Mouse (Mus musculus) c-Kit-negative CD71-positive TER-119-positive erythroid progenitor cells, embryonic 14.5 days (primary cell): Measurements from ENCODE around the gene 0610012G03Rik.
"Not testable (repeated sequence)": the region's sequence is repeated elsewhere in the genome, so short reads cannot be mapped to it uniquely, and the experiment has no call there.

Experiments
- DNase-seq: peaks from one replicate; pipeline ENCODE4 v3.0.0-alpha.2; 2013; ENCODE audit warnings: low read depth, low spot score

Gene 0610012G03Rik

DNA sequence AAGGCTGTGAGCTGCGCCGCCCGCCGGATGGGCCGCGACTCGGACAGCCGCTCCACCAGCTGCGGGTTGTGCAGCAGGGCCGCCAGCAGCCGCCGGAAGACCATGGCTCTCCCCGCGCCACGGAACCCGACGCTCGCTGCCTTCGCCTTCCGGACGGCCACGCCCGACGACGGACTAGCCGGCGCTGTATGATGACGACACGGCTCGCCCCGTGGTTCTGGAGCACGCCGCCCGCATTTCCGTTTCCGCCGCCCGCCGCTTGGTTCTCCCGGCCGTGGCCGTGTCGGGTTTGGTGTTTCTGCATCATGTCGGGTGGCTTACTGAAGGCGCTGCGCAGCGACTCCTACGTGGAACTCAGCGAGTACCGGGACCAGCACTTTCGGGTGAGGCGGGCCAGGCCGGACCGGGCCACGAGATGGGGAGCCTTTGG, at the start of gene 0610012G03Rik, which contains the start of gene Ncbp2:
TSS of gene 0610012G03Rik (minus strand) at position 150 of the 430 bp plus-strand sequence.
TSS of gene Ncbp2 (plus strand) at position 169 of the 430 bp plus-strand sequence.
- DNase-seq = peak; percentile 85

DNA sequence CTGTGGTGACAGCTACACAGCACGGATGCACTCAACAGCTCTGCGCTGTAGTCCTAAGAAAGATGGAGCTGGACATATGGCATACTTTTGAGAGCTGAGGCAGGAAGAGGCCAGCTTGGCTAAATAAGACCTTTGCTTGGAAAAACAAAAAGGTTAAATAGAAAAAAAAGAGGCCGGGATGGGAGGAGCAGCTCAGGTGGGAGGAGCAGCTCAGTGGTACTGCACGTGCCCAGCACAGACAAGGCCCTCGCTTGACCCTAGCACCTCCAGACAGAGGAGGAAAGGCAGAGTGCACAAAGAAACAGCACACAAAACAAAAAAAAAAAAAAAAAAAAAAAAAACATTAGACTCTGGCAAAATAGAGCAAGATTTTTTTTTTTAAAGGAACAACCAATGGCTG, 48.1 kb upstream of the 0610012G03Rik start:
- no peak for DNase-seq

DNA sequence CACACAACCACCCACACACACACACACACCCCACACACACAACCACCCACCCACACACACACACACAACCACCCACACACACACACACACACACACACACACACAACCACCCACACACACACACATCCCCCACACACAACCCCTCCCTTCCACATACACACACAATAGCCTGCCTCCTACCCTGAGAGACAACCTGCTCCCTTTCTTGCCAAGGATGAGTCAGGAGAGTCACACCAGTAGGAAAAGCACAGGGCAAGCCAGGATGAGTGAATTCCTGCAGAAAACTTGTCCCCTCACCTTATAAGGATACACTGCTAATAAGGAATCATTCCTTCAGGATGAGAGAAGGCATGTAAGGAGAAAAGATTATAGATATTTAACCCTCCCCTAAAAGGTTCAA, 45.7 kb upstream of the 0610012G03Rik start:
- DNase-seq = no peak

DNA sequence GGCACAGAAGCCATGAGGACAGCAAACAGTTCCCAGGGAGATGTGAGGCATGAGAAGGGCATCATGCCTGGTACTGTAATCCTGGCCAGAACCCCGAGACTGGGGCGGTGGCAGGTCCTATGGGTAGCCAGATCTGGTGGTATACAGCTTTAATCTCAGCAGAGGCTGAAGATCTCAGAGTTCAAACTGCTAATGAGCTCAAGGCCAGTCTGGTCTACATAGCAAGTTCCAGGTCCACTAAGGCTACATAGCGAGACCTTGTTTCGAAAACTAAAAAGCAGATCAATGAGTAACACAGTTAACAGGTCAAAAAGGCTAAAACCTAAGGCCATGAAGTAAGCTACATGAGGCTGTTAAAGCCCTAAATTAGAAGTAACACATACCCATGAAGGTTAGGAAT, 44.9 kb upstream of the 0610012G03Rik start:
- no peak for DNase-seq

DNA sequence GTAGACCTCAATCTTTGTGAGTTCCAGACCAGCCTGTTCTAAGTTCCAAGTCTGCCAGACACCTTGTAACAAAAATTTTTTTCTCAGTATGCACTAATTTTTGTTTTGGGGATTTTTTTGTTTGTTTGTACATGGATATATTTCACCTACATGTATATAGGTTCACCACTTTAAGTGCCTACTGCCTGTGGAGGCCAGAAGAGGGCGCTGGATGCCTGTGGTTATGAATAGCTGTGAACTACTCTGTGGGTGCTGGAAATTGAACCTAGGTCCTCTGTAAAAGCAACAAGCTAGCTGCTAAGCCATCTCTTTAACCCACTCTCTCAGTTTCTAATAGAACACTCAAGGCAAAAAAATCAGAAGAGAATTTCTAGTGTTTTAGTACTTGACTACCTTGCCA, 43.7 kb upstream of the 0610012G03Rik start:
- DNase-seq = no peak

DNA sequence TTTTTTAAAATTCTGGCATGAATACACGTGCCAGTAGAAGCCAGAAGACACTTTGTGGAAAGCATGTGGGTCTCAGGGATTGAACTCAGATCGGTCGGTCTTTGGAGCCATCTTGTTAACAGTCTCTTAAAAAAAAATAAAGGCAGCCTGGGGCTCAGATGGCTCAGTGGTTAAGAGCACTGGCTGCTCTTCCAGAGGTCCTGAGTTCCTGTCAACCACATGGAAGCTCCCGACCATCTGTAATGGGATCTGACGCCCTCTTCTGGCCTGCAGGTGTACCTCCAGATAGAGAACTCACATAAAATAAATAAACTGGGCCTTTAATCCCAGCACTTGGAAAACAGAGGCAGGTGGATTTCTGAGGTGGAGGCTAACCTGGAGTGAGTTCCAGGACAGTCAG, 32.7 kb upstream of the 0610012G03Rik start:
- no peak for DNase-seq

DNA sequence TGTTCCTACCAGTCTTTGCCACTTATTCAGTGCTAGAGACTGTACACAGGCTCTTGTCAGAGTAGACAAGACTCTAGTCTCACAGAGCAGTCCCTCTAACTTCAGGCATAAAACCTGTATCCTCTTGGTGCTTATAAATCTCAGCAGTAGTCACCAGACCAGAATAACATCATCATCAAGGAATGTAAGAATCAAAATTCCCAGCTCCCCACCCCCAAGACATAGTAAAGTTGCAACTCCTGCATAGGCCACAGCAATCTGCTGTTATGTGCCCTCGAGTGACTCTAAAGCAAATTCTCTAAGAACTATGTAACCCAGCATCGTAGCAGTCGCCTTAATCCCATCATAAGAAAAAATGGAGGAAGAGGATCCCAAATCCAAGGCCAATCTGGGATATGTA, 31.2 kb upstream of the 0610012G03Rik start:
- DNase-seq = no peak

DNA sequence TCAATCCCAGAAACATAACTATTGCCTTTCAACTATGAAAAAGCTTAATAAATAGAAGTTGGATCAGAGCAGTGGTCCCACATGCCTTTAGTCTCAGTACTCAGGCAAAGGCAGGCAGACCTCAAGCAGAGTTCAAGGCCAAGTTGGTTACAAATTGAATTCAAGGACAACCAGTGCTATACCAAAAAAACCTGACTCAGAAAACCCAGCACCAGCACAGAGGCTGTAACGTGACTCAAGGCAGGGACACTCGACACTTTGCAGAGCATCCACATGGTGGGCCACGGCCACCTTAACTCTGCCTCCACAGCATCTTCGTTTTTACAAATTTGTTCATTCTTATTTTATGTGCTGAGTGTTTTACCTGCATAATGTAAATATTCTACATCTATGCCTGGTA, 27.0 kb upstream of the 0610012G03Rik start:
- DNase-seq = no peak

DNA sequence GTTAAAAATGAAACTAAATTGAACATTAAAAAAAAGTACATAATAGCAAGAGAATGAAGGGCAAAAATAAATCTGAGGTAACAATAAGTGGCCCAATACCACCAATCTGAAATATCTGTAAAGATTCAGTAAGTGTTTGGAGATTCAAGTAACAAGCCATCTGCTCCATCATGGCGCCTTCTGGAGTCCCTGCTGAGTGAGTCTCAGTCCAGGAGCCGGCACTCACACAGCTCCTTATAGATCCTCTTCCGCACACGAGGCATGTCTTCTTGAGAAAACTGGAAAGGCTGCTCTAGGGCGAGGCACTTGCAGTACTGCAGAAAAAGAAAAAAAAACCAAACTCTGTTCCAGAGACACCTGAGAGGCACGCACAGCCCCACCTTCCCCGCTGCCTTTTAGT, 14.9 kb upstream of the 0610012G03Rik start:
- DNase-seq = no peak

DNA sequence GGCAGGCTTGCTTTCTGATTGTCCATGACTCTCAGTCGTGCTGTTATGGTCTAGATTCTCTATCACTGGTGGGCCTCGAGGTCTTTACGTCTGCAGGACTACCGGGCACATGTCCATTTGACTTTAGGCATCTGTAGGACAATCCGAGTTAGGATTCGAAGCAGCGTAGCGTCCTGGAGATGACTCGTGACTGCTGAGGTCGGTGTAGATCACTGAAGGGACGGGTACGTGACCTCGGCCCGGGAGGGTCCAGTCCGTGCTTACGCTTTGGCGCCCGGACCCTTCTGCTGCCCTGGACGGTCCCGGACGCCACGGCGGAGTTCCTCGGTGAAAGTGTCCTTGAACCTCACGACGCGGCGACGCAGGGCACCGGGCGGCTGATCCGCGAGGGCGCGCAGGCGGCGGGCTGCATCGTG, 385 bp downstream of the 0610012G03Rik start:
- DNase-seq = no peak

DNA sequence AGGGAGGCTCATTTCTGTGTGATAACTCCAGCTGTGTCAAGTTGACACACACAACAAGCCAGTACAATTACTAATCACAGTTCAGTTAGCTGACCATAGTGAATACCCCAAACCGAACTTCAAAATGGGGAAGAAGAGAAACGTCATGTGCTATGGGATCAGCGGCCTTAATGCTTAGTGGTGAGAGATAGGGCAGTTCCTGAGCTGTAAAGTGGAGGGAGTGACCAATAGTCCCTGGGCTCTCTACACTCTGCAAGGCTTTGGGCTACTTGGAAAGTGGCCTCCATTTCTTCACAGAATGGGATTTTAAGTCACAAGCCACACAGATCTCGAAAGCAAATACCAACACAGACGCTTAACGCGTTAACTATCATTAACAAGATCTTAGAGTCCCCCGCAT, 961 bp downstream of the 0610012G03Rik start:
- peak; percentile 11 for DNase-seq

DNA sequence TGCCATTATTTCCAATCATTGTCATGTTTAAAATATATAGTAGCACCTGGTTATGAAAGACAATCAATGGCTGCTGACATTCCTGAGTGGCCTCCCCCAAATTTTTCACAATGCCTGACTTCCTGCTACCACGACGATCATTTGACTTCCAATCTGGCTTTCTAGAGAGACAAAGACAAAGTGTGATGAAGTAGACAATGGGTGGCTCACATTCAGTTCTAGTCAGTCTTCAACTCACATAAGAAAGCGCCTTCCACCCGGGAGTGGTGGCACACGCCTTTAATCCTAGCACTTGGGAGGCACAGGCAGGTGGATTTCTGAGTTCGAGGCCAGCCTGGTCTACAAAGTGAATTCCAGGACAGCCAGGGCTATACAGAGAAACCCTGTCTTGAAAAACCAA, 2.3 kb downstream of the 0610012G03Rik start:
- not testable (repeated sequence) for DNase-seq

DNA sequence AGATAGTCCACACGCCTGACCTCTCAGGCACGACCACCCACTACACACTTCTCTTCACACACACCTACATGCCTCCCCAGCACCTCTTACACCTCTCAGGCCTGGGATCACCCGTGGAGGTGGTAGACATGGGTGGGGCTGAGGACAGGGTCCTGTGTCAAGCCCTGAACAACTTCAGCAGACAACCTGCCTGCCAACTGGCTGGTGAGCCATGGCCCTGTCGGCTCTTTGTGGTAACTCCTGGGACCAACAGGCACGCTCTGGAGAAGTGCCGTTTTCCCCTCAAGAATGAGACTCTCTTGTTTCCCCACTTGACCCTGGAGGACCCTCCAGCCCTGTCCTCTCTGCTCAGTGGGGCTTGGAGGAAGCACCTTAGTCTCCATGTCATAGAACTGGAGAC, 2.9 kb downstream of the 0610012G03Rik start:
- DNase-seq = no peak

DNA sequence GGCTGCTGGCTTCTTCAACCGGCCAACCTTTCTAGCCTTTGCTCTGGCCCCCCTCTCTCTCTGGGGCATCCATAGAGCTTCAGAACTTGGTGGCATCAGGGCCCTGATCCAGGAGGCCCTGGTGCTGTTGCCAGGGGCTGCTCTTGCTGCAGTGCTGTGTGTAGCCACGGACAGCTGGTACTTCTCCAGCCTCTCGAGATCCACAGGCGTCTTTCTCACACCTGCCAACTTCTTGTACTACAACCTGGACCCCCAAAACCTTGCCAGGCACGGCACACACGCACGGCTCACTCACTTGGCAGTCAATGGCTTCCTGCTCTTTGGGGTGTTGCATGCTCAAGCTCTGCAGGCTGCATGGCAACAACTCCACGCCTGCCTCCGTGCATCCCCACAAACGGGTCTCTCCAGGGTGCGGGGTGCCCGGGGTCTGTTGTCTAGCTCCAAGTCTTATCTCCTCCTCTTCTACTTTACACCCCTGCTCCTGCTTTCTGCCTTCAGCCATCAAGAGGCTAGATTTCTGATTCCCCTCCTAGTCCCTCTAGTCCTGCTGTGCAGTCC, 3.5 kb downstream of the 0610012G03Rik start:
- no peak for DNase-seq

DNA sequence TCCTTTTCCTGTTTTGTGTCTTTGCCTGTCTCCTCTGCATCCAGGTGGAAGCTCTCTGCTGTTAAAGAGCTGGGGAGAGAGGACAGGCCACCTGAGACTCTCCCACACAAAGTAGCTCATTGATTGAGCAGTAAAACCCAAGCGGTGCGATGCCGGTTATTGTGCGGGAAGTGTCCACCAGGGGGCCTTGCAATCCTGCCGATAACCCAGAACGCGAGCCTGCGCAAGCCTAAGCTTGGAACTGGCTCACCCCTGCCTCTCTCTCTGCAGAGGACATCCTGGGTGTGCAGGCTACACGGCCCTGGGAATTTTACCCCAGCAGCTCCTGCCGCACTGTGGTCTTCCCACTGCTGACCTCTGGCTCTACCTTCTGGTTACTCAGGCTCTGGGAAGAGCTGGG, 4.3 kb downstream of the 0610012G03Rik start:
- DNase-seq = peak; percentile 32

DNA sequence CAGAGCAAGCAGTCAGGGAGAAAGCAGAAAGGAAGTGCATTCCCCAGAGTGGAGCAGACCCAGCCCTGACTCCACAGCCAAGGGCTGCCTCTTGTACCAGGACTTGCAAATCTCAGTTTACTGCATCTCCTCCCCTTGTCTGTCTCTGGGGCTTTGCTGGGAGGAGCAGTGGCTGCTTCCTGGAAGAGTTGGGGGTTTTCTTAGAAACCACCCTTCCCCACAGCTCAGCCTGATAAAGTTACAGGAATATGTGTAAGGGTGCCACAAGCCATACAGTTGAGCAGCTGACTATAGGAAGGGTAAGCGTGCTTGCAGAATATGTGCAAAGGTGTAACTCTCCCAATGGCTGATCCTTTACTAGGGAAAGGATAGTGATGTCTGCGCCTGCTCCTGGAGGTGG, 7.7 kb downstream of the 0610012G03Rik start:
- no peak for DNase-seq

DNA sequence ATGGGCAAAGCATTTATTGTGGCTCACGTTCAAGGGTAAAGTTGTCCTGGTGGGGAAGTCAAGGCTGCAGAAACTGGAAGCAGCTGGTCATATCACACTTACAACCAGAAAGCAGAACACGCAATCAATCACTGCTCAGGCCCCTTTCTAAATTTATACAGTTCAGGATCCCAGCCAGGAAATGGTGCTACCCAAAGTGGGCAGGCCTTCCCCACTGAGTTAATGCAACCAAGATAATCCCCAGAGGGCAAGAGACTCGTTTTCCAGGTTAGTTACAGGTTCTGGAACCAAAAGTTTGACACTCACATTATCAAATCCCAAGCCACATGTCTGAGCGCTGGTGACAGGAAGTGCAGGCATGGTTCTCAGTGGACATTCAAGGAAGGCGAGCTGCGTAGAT, 9.4 kb downstream of the 0610012G03Rik start:
- DNase-seq = no peak

DNA sequence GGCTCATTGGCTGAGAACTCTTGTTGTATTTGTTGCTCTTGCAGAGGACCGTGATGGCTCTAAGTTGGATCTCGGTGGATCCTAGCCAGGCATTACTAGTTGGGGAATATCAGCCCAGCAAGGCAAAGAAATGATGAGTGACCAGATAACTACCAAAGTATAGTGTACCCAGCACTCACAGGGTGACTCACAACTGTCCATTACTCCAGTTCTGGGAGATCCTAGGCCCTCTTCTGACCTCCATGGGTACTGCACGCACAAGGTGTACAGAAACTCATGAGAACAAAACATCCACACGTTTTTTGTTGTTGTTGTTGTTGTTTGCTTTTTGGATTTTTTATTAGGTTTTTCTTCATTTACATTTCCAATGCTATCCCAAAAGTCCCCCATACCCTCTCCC, 11.7 kb downstream of the 0610012G03Rik start:
- DNase-seq = no peak

DNA sequence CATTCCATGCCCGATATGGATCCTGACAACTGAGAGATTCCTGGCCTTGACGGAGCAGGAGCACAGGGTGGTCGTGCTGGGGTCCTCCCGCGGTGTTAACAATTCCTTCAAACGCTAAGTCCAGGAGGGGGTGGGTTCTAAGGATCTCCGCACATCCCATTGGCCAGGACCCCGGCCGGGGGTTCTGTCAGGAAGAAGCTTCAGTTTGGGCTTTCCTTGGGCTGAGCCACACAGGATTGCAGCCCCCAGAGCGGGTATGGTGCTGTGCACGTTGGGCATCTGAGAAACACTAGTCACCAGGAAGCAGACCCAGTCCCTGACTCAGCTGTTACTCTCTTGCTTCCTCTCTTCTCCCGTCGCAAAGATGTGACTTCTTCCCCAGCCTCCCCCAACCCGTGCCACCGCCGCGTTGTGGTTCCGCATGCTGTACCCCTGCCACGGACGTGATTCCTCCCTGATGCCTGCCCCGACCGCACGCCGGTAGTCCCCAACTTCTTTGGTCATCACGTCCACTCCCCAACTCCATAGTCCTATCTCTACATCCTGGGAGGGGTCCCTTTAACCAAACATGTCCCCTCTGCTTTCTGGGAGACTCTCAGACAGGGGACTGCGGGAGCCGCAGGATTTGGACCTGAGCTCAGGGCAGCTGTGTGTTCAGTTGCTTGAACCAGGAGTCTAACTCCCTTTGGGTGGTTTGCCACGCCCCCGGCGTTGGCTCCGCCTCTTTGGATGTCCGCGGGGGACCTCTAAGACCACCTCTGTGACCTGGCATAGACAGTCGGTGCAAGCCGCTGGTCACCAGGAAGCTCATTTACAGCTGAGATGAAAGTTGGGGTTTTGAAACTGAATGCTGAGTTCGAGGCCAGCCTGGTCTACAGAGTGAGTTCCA, 13.0 kb downstream of the 0610012G03Rik start:
- DNase-seq = no peak

DNA sequence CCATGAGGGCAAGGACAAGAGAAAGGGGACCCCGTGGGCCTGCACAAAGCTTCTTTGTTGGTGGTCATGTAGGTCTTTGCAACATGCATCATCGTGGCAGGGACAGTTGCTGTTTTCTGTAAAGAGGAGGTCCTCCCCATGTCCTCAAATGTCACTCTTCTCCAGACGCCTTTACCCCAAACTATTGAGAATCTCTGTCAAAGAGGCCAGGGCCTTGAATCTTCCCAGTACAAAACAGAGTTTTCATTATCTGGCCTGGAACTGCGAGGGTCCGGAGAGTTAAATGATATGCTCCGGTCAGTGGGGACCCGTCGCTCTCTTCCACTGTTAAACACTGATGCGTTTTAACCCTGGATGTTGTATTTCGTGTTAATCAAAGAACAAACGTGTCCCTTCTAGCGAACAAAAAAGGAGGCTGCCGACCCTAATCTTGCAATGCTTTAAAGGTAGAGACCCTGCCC, 13.7 kb downstream of the 0610012G03Rik start:
- no peak for DNase-seq

DNA sequence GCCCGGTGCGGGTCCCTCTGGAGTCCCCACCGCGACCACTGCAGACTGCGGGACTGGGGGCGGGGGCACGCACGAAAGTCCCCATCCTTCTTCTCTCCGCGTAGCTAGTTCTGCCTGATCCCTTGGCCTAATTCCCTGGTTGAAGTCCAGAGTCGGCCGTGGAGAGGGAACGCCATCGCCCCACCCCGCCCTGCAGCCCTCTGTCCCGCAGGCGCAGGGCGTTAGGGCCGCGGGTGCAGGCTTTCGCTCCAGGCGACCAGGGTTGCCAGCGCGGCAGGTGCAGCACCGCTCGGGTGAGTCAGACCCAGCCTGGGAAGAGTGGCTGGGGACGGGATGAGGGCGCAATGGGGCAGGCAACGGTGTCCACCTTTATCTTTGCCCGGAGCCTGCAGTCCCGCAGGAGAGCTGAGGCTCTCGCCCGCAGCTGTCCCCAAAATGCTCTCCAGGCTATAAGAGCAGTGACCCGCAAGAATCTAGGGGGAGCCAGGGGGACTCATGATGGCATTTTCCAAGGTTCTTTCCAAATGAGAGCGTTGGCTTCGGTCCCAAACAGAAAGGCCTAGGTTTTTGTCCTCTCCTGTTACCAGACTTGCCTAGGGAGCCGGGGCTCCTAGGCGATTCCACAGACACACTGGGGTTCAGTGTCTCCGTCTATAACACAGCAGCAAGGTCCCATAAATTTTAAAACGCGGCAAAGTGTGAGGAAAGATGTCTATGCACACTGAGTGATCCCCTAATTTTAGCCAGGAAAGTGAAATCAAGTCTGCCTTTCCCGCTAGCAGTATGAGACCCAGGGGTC, 14.3 kb downstream of the 0610012G03Rik start, which contains the start of gene Pigz:
TSS of gene Pigz (plus strand) at position 101 of the 799 bp plus-strand sequence.
- no peak for DNase-seq
